Mouse (Mus musculus): ENCODE data around the gene Kctd20. TPM values are rescaled to one million over a fixed set of nuclear protein-coding genes. Genes with fewer than 3 reads are reported as not detected.

Kctd20 gene
- total and polyA plus RNA-seq, 2 experiments from 2014 or later, result 35.3 to 41.5 TPM

- DNase-seq (ENCODE audit: low spot score), result no peak
- no peaks in the 10 kb centered on the region for H3K27me3 ChIP-seq (ENCODE audit: control insufficient read depth, insufficient read depth, low read length)
- H3K36me3 ChIP-seq (replicated peaks; ENCODE audit: control insufficient read depth, insufficient read depth, low read length), result no peaks in the 10 kb centered on the region
- ATAC-seq (ENCODE audit: insufficient read depth, low read depth), result no peak
- no peak overlapping the region for H3K4me3 ChIP-seq (ENCODE audit: low read depth, low read length)
- WGBS, result 64% methylated on average over 4 of the region's 4 CpGs
- no peak overlapping the region for H3K9ac ChIP-seq (replicated peaks; ENCODE audit: low read depth, low read length)
- H3K4me1 ChIP-seq (ENCODE audit: control insufficient read depth, insufficient read depth), result peaks cover 23% of the 10 kb centered on the region
- no peak overlapping the region for H3K4me2 ChIP-seq (ENCODE audit: low read depth, low read length)
- H3K27ac ChIP-seq (ENCODE audit: low read depth), result no peak overlapping the region
- TF ChIP-seq EP300 (IDR thresholded peaks at IDR 0.05; ENCODE audit: low read depth) (no peak), CTCF (IDR thresholded peaks at IDR 0.05; ENCODE audit: low read depth) (no peak)
- no peaks in the 10 kb centered on the region for H3K9me3 ChIP-seq (replicated peaks; ENCODE audit: control insufficient read depth, low read length)
Observed at GRCm38 (mm10) chr17:28950751-28951150, 999 bp upstream of the Kctd20 start.

DNA sequence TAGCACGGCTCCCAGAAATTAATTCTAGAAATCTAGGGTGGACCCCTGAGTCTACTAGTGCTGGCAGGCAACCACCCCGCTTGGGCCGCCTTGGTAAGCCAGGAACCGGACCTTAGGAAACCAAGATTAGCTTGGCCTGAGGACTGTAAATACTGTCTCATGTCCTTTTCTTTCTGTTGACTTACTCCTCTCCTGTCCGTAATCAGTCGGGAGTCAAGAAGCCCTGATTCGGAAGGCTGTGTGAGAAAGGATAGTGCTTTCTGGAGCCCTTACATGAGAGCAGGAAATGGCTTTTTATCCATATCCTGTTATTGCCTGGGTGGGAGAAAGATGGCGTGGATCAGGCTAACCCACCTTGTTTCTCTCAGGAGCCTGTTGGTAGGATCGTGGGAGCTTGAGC, 1.5 kb downstream of the Kctd20 start:
- 1% methylated on average over 9 of the region's 9 CpGs for WGBS
- Histone ChIP-seq H3K27me3 (ENCODE audit: control insufficient read depth, insufficient read depth, low read length) (no peaks in the 10 kb centered on the region), H3K4me2 (ENCODE audit: low read depth, low read length) (peak overlapping the region; percentile 94), H3K9ac (replicated peaks; ENCODE audit: low read depth, low read length) (peak overlapping the region; percentile 84), H3K4me1 (ENCODE audit: control insufficient read depth, insufficient read depth) (peaks cover 23% of the 10 kb centered on the region), H3K9me3 (replicated peaks; ENCODE audit: control insufficient read depth, low read length) (no peaks in the 10 kb centered on the region), H3K36me3 (replicated peaks; ENCODE audit: control insufficient read depth, insufficient read depth, low read length) (peaks cover 4% of the 10 kb centered on the region; the same call in 1 of the 2 replicates), H3K4me3 (ENCODE audit: low read depth, low read length) (peak overlapping the region; percentile 69), H3K27ac (ENCODE audit: low read depth) (peak overlapping the region; percentile 93)
- DNase-seq (ENCODE audit: low spot score) (peak; percentile 23), ATAC-seq (ENCODE audit: insufficient read depth, low read depth) (no peak)
- TF ChIP-seq EP300 (IDR thresholded peaks at IDR 0.05; ENCODE audit: low read depth) (no peak), CTCF (IDR thresholded peaks at IDR 0.05; ENCODE audit: low read depth) (no peak)

DNA sequence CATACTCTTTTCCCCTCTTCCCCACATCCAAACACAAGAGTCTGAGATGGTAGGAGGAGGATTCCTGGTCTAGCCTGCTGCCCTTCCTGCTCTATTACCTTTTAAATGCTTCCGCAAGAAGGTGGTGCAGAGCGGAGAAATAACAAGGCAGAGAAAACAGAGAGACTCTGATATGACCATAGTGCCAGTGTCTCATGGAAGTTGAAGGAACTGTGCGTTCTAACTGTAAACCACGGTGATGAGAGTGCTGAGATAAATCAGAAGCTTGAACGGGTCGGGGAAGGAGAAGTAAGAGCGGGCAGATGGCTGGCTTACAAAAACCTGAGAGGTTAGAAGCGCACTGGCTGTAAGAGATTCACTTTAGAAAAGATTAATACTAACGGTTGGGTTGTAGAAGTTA, 2.7 kb downstream of the Kctd20 start:
- Histone ChIP-seq H3K4me2 (ENCODE audit: low read depth, low read length) (0 out of 2 replicates have a peak overlapping the region, but pooled peaks have one; percentile 94), H3K9ac (replicated peaks; ENCODE audit: low read depth, low read length) (no peak overlapping the region), H3K4me1 (ENCODE audit: control insufficient read depth, insufficient read depth) (peaks cover 23% of the 10 kb centered on the region), H3K27ac (ENCODE audit: low read depth) (no peak overlapping the region), H3K4me3 (ENCODE audit: low read depth, low read length) (no peak overlapping the region), H3K36me3 (replicated peaks; ENCODE audit: control insufficient read depth, insufficient read depth, low read length) (peaks cover 6% of the 10 kb centered on the region; the same call in 1 of the 2 replicates), H3K9me3 (replicated peaks; ENCODE audit: control insufficient read depth, low read length) (no peaks in the 10 kb centered on the region), H3K27me3 (ENCODE audit: control insufficient read depth, insufficient read depth, low read length) (no peaks in the 10 kb centered on the region)
- DNase-seq (ENCODE audit: low spot score) (no peak), ATAC-seq (ENCODE audit: insufficient read depth, low read depth) (no peak)
- 92% methylated on average over 9 of the region's 9 CpGs for WGBS
- no peak for TF ChIP-seq CTCF (IDR thresholded peaks at IDR 0.05; ENCODE audit: low read depth)

DNA sequence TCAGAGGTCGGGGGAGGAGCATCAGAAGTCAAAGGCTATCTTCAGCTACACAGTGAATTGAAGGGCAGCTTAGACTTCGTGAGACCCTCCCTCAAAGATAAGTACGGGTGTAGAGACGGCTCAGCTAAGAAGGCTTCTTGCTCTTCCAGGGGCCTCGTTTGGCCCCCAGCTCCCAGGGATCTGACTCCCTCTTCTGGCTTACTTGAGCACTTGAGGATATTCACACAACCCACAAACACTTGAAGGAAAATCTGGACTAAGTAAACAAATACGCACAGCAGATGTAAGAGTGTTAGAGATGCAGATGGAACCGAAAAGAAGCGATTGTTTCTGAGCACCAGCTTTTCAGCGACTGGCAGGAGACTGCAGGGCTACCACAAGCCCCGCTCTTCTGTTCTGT, 8.8 kb downstream of the Kctd20 start:
- Histone ChIP-seq H3K27ac (ENCODE audit: low read depth) (no peak overlapping the region), H3K4me1 (ENCODE audit: control insufficient read depth, insufficient read depth) (no peaks in the 10 kb centered on the region), H3K9me3 (replicated peaks; ENCODE audit: control insufficient read depth, low read length) (no peaks in the 10 kb centered on the region), H3K36me3 (replicated peaks; ENCODE audit: control insufficient read depth, insufficient read depth, low read length) (peaks cover 47% of the 10 kb centered on the region), H3K9ac (replicated peaks; ENCODE audit: low read depth, low read length) (no peak overlapping the region), H3K4me2 (ENCODE audit: low read depth, low read length) (no peak overlapping the region), H3K27me3 (ENCODE audit: control insufficient read depth, insufficient read depth, low read length) (no peaks in the 10 kb centered on the region), H3K4me3 (ENCODE audit: low read depth, low read length) (no peak overlapping the region)
- 55% methylated on average over 10 of the region's 10 CpGs for WGBS
- DNase-seq (ENCODE audit: low spot score) (no peak), ATAC-seq (ENCODE audit: insufficient read depth, low read depth) (no peak)
- TF ChIP-seq CTCF (IDR thresholded peaks at IDR 0.05; ENCODE audit: low read depth), result no peak
- TF ChIP-seq EP300 (IDR thresholded peaks at IDR 0.05; ENCODE audit: low read depth), result no peak

- Histone ChIP-seq H3K27ac (ENCODE audit: low read depth) (no peak overlapping the region), H3K36me3 (replicated peaks; ENCODE audit: control insufficient read depth, insufficient read depth, low read length) (peaks cover 57% of the 10 kb centered on the region), H3K4me1 (ENCODE audit: control insufficient read depth, insufficient read depth) (no peaks in the 10 kb centered on the region), H3K9me3 (replicated peaks; ENCODE audit: control insufficient read depth, low read length) (no peaks in the 10 kb centered on the region), H3K9ac (replicated peaks; ENCODE audit: low read depth, low read length) (no peak overlapping the region), H3K4me3 (ENCODE audit: low read depth, low read length) (no peak overlapping the region), H3K4me2 (ENCODE audit: low read depth, low read length) (no peak overlapping the region), H3K27me3 (ENCODE audit: control insufficient read depth, insufficient read depth, low read length) (no peaks in the 10 kb centered on the region)
- DNase-seq (ENCODE audit: low spot score) (no peak), ATAC-seq (ENCODE audit: insufficient read depth, low read depth) (no peak)
- WGBS, result 89% methylated on average over 10 of the region's 10 CpGs
- TF ChIP-seq EP300 (IDR thresholded peaks at IDR 0.05; ENCODE audit: low read depth) (no peak), CTCF (IDR thresholded peaks at IDR 0.05; ENCODE audit: low read depth) (no peak)
Observed at GRCm38 (mm10) chr17:28961596-28961995, 9.8 kb downstream of the Kctd20 start.

DNA sequence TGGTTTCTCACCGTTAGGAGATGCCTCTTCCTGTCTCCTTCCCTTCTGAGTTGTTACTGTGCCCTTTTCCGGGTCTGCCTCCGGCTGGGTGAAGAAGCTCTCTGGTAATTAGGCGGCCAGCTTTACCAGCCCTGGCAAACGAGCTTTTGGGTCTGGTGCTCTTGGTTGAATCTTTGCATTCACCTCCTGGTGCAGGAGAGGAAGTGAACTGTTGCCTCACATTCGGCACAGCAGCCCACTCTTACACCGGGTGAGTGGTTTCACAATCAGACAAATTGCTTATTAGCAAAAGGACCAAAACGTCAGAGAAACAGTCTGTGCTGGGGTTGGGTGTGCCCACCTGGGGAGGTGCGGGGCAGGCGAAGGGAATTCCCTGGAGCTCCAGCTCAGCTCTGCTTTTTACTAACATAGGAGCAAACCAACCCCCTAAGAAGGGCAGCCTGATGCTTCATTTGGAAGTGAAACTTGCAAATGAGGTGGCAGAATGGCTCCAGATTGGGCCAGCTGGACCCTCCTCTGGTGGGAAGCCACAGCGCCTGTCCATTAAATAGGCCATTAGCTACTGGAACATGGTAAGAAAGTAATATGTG, 15.4 kb downstream of the Kctd20 start:
- ATAC-seq (ENCODE audit: insufficient read depth, low read depth), result no peak
- H3K4me3 ChIP-seq (ENCODE audit: low read depth, low read length), result no peak overlapping the region
- H3K36me3 ChIP-seq (replicated peaks; ENCODE audit: control insufficient read depth, insufficient read depth, low read length), result peaks cover 99% of the 10 kb centered on the region
- H3K9me3 ChIP-seq (replicated peaks; ENCODE audit: control insufficient read depth, low read length), result no peaks in the 10 kb centered on the region
- no peak overlapping the region for H3K9ac ChIP-seq (replicated peaks; ENCODE audit: low read depth, low read length)
- H3K27ac ChIP-seq (ENCODE audit: low read depth), result no peak overlapping the region
- no peak overlapping the region for H3K4me2 ChIP-seq (ENCODE audit: low read depth, low read length)
- no peak for DNase-seq (ENCODE audit: low spot score)
- H3K4me1 ChIP-seq (ENCODE audit: control insufficient read depth, insufficient read depth), result no peaks in the 10 kb centered on the region
- H3K27me3 ChIP-seq (ENCODE audit: control insufficient read depth, insufficient read depth, low read length), result no peaks in the 10 kb centered on the region
- TF ChIP-seq EP300 (IDR thresholded peaks at IDR 0.05; ENCODE audit: low read depth), result no peak
- no peak for TF ChIP-seq CTCF (IDR thresholded peaks at IDR 0.05; ENCODE audit: low read depth)
- WGBS, result 66% methylated on average over 11 of the region's 11 CpGs

All from heart, postnatal 0 days (tissue).